Mouse (Mus musculus) small intestine, adult 2 months (tissue): ENCODE measurements around the gene Stag1.

ENCODE experiments used
- CTCF ChIP-seq: fragments of 200-500 bp; IDR thresholded peaks from 2 replicates; pipeline ENCODE4 v1.5.1; 2012; ENCODE audit warnings: low read depth, mild to moderate bottlenecking, control low read depth, inconsistent platforms, low read length, moderate library complexity, mixed read lengths; ENCODE audit not compliant: insufficient replicate concordance, insufficient read length; ENCODE audit errors: extremely low read depth
- POLR2A ChIP-seq: fragments of 200-500 bp; IDR thresholded peaks from 2 replicates; pipeline ENCODE4 v1.6.1; 2012; ENCODE audit warnings: low read depth, mild to moderate bottlenecking, control low read depth, inconsistent platforms, low read length, moderate library complexity

DNA sequence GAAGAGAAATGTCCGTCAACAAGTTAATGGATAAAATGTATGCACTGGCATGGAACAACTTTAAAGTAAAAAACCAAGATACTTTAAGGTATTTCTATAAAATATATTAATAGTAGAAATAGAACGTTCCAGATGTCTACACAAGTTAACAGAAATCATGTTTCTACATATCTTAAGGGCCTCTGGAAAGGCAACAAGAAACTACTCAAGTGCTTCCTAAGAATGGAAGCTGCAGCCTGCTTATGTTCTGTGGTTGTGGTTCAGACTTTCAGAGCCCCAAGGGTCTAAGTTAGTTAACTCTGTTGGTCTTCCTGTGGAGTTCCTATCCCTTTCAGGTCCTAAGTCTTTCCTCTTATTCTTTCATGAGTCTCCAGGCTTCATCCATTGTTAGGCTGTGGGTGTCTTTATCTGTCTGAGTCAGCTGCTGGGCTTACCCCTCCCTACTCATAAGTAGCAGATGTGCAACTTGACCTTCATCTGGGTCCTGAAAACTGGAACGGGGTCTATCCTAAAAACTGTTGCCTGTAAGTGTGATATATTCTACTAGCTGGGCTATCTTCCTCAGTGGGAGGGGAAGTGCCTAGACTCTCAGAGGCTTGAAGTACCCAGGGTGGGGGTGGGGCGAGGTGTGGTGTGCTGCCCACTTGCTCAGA lies 138.5 kb downstream of the Stag1 start:
- TF ChIP-seq CTCF (no peak), POLR2A (no peak)
